Mouse (Mus musculus) spleen, adult 2 months (tissue): ENCODE data around the gene Sds.

ENCODE experiments used
- CTCF ChIP-seq: fragments of 200-500 bp; IDR thresholded peaks from 2 replicates; pipeline ENCODE4 v1.5.1; 2011; ENCODE audit warnings: mild to moderate bottlenecking, inconsistent platforms; ENCODE audit not compliant: insufficient read depth, insufficient read length, insufficient replicate concordance; ENCODE audit errors: extremely low read depth
- POLR2A ChIP-seq: fragments of 200-500 bp; IDR thresholded peaks from 2 replicates; pipeline ENCODE4 v1.6.1; 2011; ENCODE audit warnings: low read depth, low read length, inconsistent platforms

- no peak for TF ChIP-seq POLR2A
- TF ChIP-seq CTCF = no peak
Observed at GRCm38 (mm10) chr5:120495703-120496226, 19.4 kb downstream of the Sds start.
